Mouse (Mus musculus): Measurements from ENCODE around the gene Bace1. TPM values are rescaled to one million over a fixed set of nuclear protein-coding genes. Genes with fewer than 3 reads are reported as not detected.
A peak's percentile ranks its signal among the peaks of the same experiment; 100 is the strongest.
"Not testable (repeated sequence)": the region's sequence is repeated elsewhere in the genome, so short reads cannot be mapped to it uniquely, and the experiment has no call there.

Bace1 gene
- polyA plus RNA-seq, 1 experiment from 2014 or later: 22.9 TPM

- Histone ChIP-seq H3K27ac (replicated peaks in 1 of 2; ENCODE audit: control insufficient read depth in 1 of 2, insufficient read depth in 1 of 2, low read depth in 2 of 2, low read length in 2 of 2) (no peak overlapping the region), H3K9me3 (ENCODE audit: control insufficient read depth, low read length) (no peaks in the 10 kb centered on the region), H3K27me3 (ENCODE audit: control insufficient read depth, insufficient read depth, low read length) (no peaks in the 10 kb centered on the region), H3K4me1 (ENCODE audit: control insufficient read depth in 2 of 2, insufficient read depth in 2 of 2, low read length in 2 of 2) (peaks cover 26 to 30% of the 10 kb centered on the region in 2 experiments), H3K4me3 (ENCODE audit: control insufficient read depth in 1 of 2, insufficient read depth in 1 of 2, low read depth in 1 of 2, low read length in 2 of 2) (no peak overlapping the region), H3K9ac (ENCODE audit: low read length) (no peak overlapping the region), H3K4me2 (ENCODE audit: low read length) (no peak overlapping the region), H3K36me3 (ENCODE audit: control insufficient read depth, insufficient read depth, low read length) (peaks cover 4% of the 10 kb centered on the region; the same call in 1 of the 2 replicates)
- WGBS: 86% methylated on average over 3 of the region's 3 CpGs
- ATAC-seq (ENCODE audit: insufficient number of reproducible peaks, insufficient read depth, low FRiP score, low read depth): no peak
Measured at GRCm38 (mm10) chr9:45845541-45845940, 7.2 kb downstream of the Bace1 start.

- not testable (repeated sequence) for H3K4me2 ChIP-seq (ENCODE audit: low read length); H3K4me3 ChIP-seq (ENCODE audit: control insufficient read depth in 1 of 2, insufficient read depth in 1 of 2, low read depth in 1 of 2, low read length in 2 of 2); ATAC-seq (ENCODE audit: insufficient number of reproducible peaks, insufficient read depth, low FRiP score, low read depth); H3K9ac ChIP-seq (ENCODE audit: low read length); H3K9me3 ChIP-seq (ENCODE audit: control insufficient read depth, low read length); H3K27me3 ChIP-seq (ENCODE audit: control insufficient read depth, insufficient read depth, low read length); H3K36me3 ChIP-seq (ENCODE audit: control insufficient read depth, insufficient read depth, low read length); H3K27ac ChIP-seq (replicated peaks in 1 of 2; ENCODE audit: control insufficient read depth in 1 of 2, insufficient read depth in 1 of 2, low read depth in 2 of 2, low read length in 2 of 2)
- 74% methylated on average over 2 of the region's 2 CpGs for WGBS
- H3K4me1 ChIP-seq (ENCODE audit: control insufficient read depth in 2 of 2, insufficient read depth in 2 of 2, low read length in 2 of 2): peaks cover 29 to 30% of the 10 kb centered on the region in 2 experiments
Measured at GRCm38 (mm10) chr9:45846176-45846575, 7.8 kb downstream of the Bace1 start.

GRCm38 (mm10) chr9:45846891-45847460 lies 8.6 kb downstream of the Bace1 start:
- no peak overlapping the region for H3K4me3 ChIP-seq (ENCODE audit: control insufficient read depth in 1 of 2, insufficient read depth in 1 of 2, low read depth in 1 of 2, low read length in 2 of 2)
- no peak overlapping the region for H3K27ac ChIP-seq (replicated peaks in 1 of 2; ENCODE audit: control insufficient read depth in 1 of 2, insufficient read depth in 1 of 2, low read depth in 2 of 2, low read length in 2 of 2)
- no peak overlapping the region for H3K4me2 ChIP-seq (ENCODE audit: low read length)
- H3K9me3 ChIP-seq (ENCODE audit: control insufficient read depth, low read length): no peaks in the 10 kb centered on the region
- WGBS: 91% methylated on average over 5 of the region's 5 CpGs
- H3K27me3 ChIP-seq (ENCODE audit: control insufficient read depth, insufficient read depth, low read length): no peaks in the 10 kb centered on the region
- no peak overlapping the region for H3K9ac ChIP-seq (ENCODE audit: low read length)
- peaks cover 4% of the 10 kb centered on the region; the same call in 1 of the 2 replicates for H3K36me3 ChIP-seq (ENCODE audit: control insufficient read depth, insufficient read depth, low read length)
- no peak for ATAC-seq (ENCODE audit: insufficient number of reproducible peaks, insufficient read depth, low FRiP score, low read depth)
- peaks cover 32 to 36% of the 10 kb centered on the region in 2 experiments for H3K4me1 ChIP-seq (ENCODE audit: control insufficient read depth in 2 of 2, insufficient read depth in 2 of 2, low read length in 2 of 2)

GRCm38 (mm10) chr9:45849528-45850408 lies 11.4 kb downstream of the Bace1 start:
- Histone ChIP-seq H3K4me1 (ENCODE audit: control insufficient read depth in 2 of 2, insufficient read depth in 2 of 2, low read length in 2 of 2) (peaks cover 32 to 36% of the 10 kb centered on the region in 2 experiments), H3K4me2 (ENCODE audit: low read length) (no peak overlapping the region), H3K9me3 (ENCODE audit: control insufficient read depth, low read length) (no peaks in the 10 kb centered on the region), H3K27ac (replicated peaks in 1 of 2; ENCODE audit: control insufficient read depth in 1 of 2, insufficient read depth in 1 of 2, low read depth in 2 of 2, low read length in 2 of 2) (peak overlapping the region; percentile 80 to 89), H3K36me3 (ENCODE audit: control insufficient read depth, insufficient read depth, low read length) (peaks cover 12% of the 10 kb centered on the region), H3K4me3 (ENCODE audit: control insufficient read depth in 1 of 2, insufficient read depth in 1 of 2, low read depth in 1 of 2, low read length in 2 of 2) (no peak overlapping the region), H3K9ac (ENCODE audit: low read length) (peak overlapping the region; percentile 47; the same call in 1 of the 2 replicates), H3K27me3 (ENCODE audit: control insufficient read depth, insufficient read depth, low read length) (no peaks in the 10 kb centered on the region)
- WGBS: 53% methylated on average over 9 of the region's 9 CpGs
- peak; percentile 65 for ATAC-seq (ENCODE audit: insufficient number of reproducible peaks, insufficient read depth, low FRiP score, low read depth)

GRCm38 (mm10) chr9:45850528-45851155 lies 12.3 kb downstream of the Bace1 start:
- WGBS: 66% methylated on average over 8 of the region's 8 CpGs
- Histone ChIP-seq H3K4me3 (ENCODE audit: control insufficient read depth in 1 of 2, insufficient read depth in 1 of 2, low read depth in 1 of 2, low read length in 2 of 2) (no peak overlapping the region), H3K4me1 (ENCODE audit: control insufficient read depth in 2 of 2, insufficient read depth in 2 of 2, low read length in 2 of 2) (peaks cover 32 to 36% of the 10 kb centered on the region in 2 experiments), H3K36me3 (ENCODE audit: control insufficient read depth, insufficient read depth, low read length) (peaks cover 18% of the 10 kb centered on the region), H3K9me3 (ENCODE audit: control insufficient read depth, low read length) (no peaks in the 10 kb centered on the region), H3K9ac (ENCODE audit: low read length) (peak overlapping the region; percentile 47; the same call in 1 of the 2 replicates), H3K27me3 (ENCODE audit: control insufficient read depth, insufficient read depth, low read length) (no peaks in the 10 kb centered on the region), H3K4me2 (ENCODE audit: low read length) (0 out of 2 replicates have a peak overlapping the region, but pooled peaks have one; percentile 0), H3K27ac (replicated peaks in 1 of 2; ENCODE audit: control insufficient read depth in 1 of 2, insufficient read depth in 1 of 2, low read depth in 2 of 2, low read length in 2 of 2) (peak overlapping the region; percentile 80 to 89)
- ATAC-seq (ENCODE audit: insufficient number of reproducible peaks, insufficient read depth, low FRiP score, low read depth): no peak

- Histone ChIP-seq H3K4me3 (ENCODE audit: control insufficient read depth in 1 of 2, insufficient read depth in 1 of 2, low read depth in 1 of 2, low read length in 2 of 2) (no peak overlapping the region), H3K36me3 (ENCODE audit: control insufficient read depth, insufficient read depth, low read length) (peaks cover 25% of the 10 kb centered on the region), H3K9ac (ENCODE audit: low read length) (0 out of 2 replicates have a peak overlapping the region, but pooled peaks have one; percentile 47), H3K4me2 (ENCODE audit: low read length) (no peak overlapping the region), H3K27me3 (ENCODE audit: control insufficient read depth, insufficient read depth, low read length) (no peaks in the 10 kb centered on the region), H3K9me3 (ENCODE audit: control insufficient read depth, low read length) (no peaks in the 10 kb centered on the region), H3K4me1 (ENCODE audit: control insufficient read depth in 2 of 2, insufficient read depth in 2 of 2, low read length in 2 of 2) (peaks cover 32 to 36% of the 10 kb centered on the region in 2 experiments), H3K27ac (replicated peaks in 1 of 2; ENCODE audit: control insufficient read depth in 1 of 2, insufficient read depth in 1 of 2, low read depth in 2 of 2, low read length in 2 of 2) (peak overlapping the region in 1 of 2 experiments; percentile 80; a peak in 2 of 4 replicates)
- no peak for ATAC-seq (ENCODE audit: insufficient number of reproducible peaks, insufficient read depth, low FRiP score, low read depth)
- 43% methylated on average over 5 of the region's 5 CpGs for WGBS
Measured at GRCm38 (mm10) chr9:45851330-45851729, 12.9 kb downstream of the Bace1 start.

- no peaks in the 10 kb centered on the region for H3K27me3 ChIP-seq (ENCODE audit: control insufficient read depth, insufficient read depth, low read length)
- no peak overlapping the region for H3K27ac ChIP-seq (replicated peaks in 1 of 2; ENCODE audit: control insufficient read depth in 1 of 2, insufficient read depth in 1 of 2, low read depth in 2 of 2, low read length in 2 of 2)
- H3K9ac ChIP-seq (ENCODE audit: low read length): no peak overlapping the region
- ATAC-seq (ENCODE audit: insufficient number of reproducible peaks, insufficient read depth, low FRiP score, low read depth): no peak
- 88% methylated on average over 2 of the region's 2 CpGs for WGBS
- H3K9me3 ChIP-seq (ENCODE audit: control insufficient read depth, low read length): no peaks in the 10 kb centered on the region
- H3K4me1 ChIP-seq (ENCODE audit: control insufficient read depth in 2 of 2, insufficient read depth in 2 of 2, low read length in 2 of 2): peaks cover 32 to 36% of the 10 kb centered on the region in 2 experiments
- H3K4me3 ChIP-seq (ENCODE audit: control insufficient read depth in 1 of 2, insufficient read depth in 1 of 2, low read depth in 1 of 2, low read length in 2 of 2): no peak overlapping the region
- peaks cover 30% of the 10 kb centered on the region for H3K36me3 ChIP-seq (ENCODE audit: control insufficient read depth, insufficient read depth, low read length)
- no peak overlapping the region for H3K4me2 ChIP-seq (ENCODE audit: low read length)
Measured at GRCm38 (mm10) chr9:45851776-45852175, 13.4 kb downstream of the Bace1 start.

Data from heart, embryonic 14.5 days (tissue).